Mouse (Mus musculus) midbrain, embryonic 11.5 days (tissue): ENCODE measurements around the gene Gm3893. TPM values are rescaled to one million over a fixed set of nuclear protein-coding genes. Genes with fewer than 3 reads are reported as not detected.
"Not testable (repeated sequence)": the region's sequence is repeated elsewhere in the genome, so short reads cannot be mapped to it uniquely, and the experiment has no call there.

Source experiments
- ATAC-seq: fragments of 200-750 bp; cut with Nextera tagmentation; 2 replicates; pipeline ENCODE4 v1.8.0; 2017; ENCODE audit warnings: moderate TSS enrichment, moderate library complexity; ENCODE audit not compliant: low FRiP score
- DNase-seq: peaks from one replicate; pipeline ENCODE4 v3.0.0; 2015; ENCODE audit warnings: low spot score; ENCODE audit errors: missing footprints
- H3K27ac ChIP-seq: fragments of 300-500 bp; sonication (generic); 2 replicates; pipeline ENCODE4 v1.5.1; 2014; ENCODE audit warnings: low read depth, low read length
- H3K27me3 ChIP-seq: fragments of 300-500 bp; sonication (generic); 2 replicates; pipeline ENCODE4 v1.6.1; 2014; ENCODE audit warnings: mild to moderate bottlenecking, low read length, moderate library complexity, mixed read lengths; ENCODE audit not compliant: control insufficient read depth, insufficient read depth
- H3K36me3 ChIP-seq: fragments of 300-500 bp; sonication (generic); 2 replicates; pipeline ENCODE4 v1.6.1; 2014; ENCODE audit warnings: mild to moderate bottlenecking, low read length, moderate library complexity, mixed read lengths; ENCODE audit not compliant: control insufficient read depth, insufficient read depth
- H3K4me1 ChIP-seq: fragments of 300-500 bp; sonication (generic); 2 replicates; pipeline ENCODE4 v1.6.1; 2014; ENCODE audit warnings: low read length; ENCODE audit not compliant: control insufficient read depth, insufficient read depth
- H3K4me2 ChIP-seq: fragments of 300-500 bp; sonication (generic); 2 replicates; pipeline ENCODE4 v1.6.1; 2014; ENCODE audit warnings: mild to moderate bottlenecking, moderate library complexity
- H3K4me3 ChIP-seq: fragments of 300-500 bp; sonication (generic); 2 replicates; pipeline ENCODE4 v1.5.1; 2014; ENCODE audit warnings: low read depth, low read length
- H3K9ac ChIP-seq: fragments of 300-500 bp; sonication (generic); 2 replicates; pipeline ENCODE4 v1.6.1; 2014; ENCODE audit warnings: low read length
- H3K9me3 ChIP-seq: fragments of 300-500 bp; sonication (generic); 2 replicates; pipeline ENCODE4 v1.6.1; 2016; ENCODE audit warnings: low read length; ENCODE audit not compliant: control insufficient read depth
- WGBS: fragments of 180-500 bp; shearing (Covaris S2); extraction: QIAGEN DNeasy Blood & Tissue Kit; methylation state at CpG from one replicate; pipeline ENCODE4 v1.1.7; 2014; 5-methylcytosine and 5-hydroxymethylcytosine counted together
- polyA plus RNA-seq: library from polyadenylated mRNA; unstranded; fragments of >200 nt; fragmentation: Nextera tagmentation; extraction: Ambion mirVana; gene quantifications from 2 replicates; pipeline ENCODE4 v1.2.1, GENCODE M21; 2014

Gene Gm3893
- polyA plus RNA-seq, result not detected in 2 replicates

DNA sequence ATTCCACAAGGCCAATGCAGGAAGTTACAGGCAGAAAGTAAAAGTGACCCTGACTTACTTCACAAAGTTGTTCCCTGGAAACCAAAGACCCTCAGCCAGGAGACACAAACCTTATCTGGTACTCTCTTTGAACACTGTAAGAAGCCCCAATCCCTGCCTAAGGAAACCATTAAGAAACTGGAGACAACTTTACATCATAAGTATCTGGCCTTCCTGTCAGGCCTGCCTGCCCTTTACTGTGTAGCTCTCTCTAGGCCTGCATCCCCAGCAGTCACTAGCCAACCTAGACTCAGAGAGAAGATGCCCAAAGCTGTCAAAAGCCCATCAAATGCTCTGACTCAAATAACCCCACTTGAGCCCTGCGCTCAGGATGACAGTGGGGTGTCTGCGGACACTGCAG lies at the start of gene Gm3893:
TSS of gene Gm3893 (plus strand) at position 301 of the 400 bp plus-strand sequence.
- H3K4me3 ChIP-seq, H3K4me2 ChIP-seq, H3K27ac ChIP-seq, H3K36me3 ChIP-seq, H3K4me1 ChIP-seq, DNase-seq, H3K9ac ChIP-seq, ATAC-seq, H3K27me3 ChIP-seq, H3K9me3 ChIP-seq: not testable (repeated sequence)
- WGBS, result no CpG with 5 or more reads among the region's 2 CpGs

DNA sequence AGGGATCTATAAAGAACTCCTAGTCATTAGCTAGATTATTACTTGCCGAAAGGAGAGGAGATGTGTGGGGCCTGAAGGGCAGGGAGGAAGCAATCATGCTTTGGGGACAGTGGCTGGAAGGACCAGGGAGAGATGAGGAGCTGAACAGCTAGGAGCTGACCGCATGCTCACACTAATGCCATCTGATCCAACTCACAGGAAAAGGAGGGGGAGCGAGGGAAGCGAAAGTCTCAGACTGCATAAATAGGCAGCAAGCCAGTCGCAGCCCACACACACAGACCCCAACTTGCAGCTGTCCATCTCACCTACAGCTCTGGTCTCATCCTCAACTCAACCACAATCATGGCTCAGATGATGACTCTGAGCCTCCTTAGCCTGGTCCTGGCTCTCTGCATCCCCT lies 23.5 kb downstream of the Gm3893 start, which contains the start of gene Gm13304:
TSS of gene Gm13304 (plus strand) at position 301 of the 400 bp plus-strand sequence.
- not testable (repeated sequence) for H3K36me3 ChIP-seq, H3K4me1 ChIP-seq, H3K4me3 ChIP-seq, DNase-seq, ATAC-seq, H3K27me3 ChIP-seq, H3K9ac ChIP-seq, H3K27ac ChIP-seq, H3K4me2 ChIP-seq, H3K9me3 ChIP-seq
- WGBS, result no CpG with 5 or more reads among the region's 5 CpGs

Other genes starting within 250 kb of the Gm3893 start
- not detected in 2 replicates for gene Gm21541, start 187.6 kb upstream of the Gm3893 start, polyA plus RNA-seq
- gene Gm20878, start 149.6 kb upstream of the Gm3893 start, polyA plus RNA-seq, result 2.4 TPM in 2 replicates
- gene Fam205a4, start 125.1 kb upstream of the Gm3893 start, polyA plus RNA-seq, result 0.06 and 0.14 TPM in 2 replicates
- 0.15 and 0.19 TPM in 2 replicates for gene Gm21093, start 56.5 kb upstream of the Gm3893 start, polyA plus RNA-seq
- gene Gm13304, start 23.6 kb downstream of the Gm3893 start, polyA plus RNA-seq, result not detected in 2 replicates
- not detected in 2 replicates for gene Gm13306, start 62.2 kb downstream of the Gm3893 start, polyA plus RNA-seq
- gene Gm13305, start 77.4 kb downstream of the Gm3893 start, polyA plus RNA-seq, result not detected in 2 replicates
- gene Gm10600, start 149.4 kb downstream of the Gm3893 start, polyA plus RNA-seq, result not detected in 2 replicates
- not detected in 2 replicates for gene Ccl21b, start 164.6 kb downstream of the Gm3893 start, polyA plus RNA-seq
- gene Gm21953, start 203.1 kb downstream of the Gm3893 start, polyA plus RNA-seq, result not detected in 2 replicates
- not detected in 2 replicates for gene Fam205a3, start 227.1 kb downstream of the Gm3893 start, polyA plus RNA-seq